Mouse (Mus musculus) CH12.LX (cell line): ENCODE data around the gene Cish. TPM values are rescaled to one million over a fixed set of nuclear protein-coding genes. Genes with fewer than 3 reads are reported as not detected.

ENCODE experiments used
- DNase-seq: peaks from one replicate; pipeline ENCODE4 v3.0.0-alpha.2; 2013; ENCODE audit errors: extremely low read depth
- H3K27ac ChIP-seq: 2 replicates; pipeline ENCODE4 v1.5.1; 2012; ENCODE audit warnings: low read depth, mild to moderate bottlenecking, control low read depth, moderate library complexity; ENCODE audit not compliant: insufficient read depth
- H3K27me3 ChIP-seq: replicated peaks from 2 replicates; pipeline ENCODE3; 2012; ENCODE audit warnings: inconsistent platforms
- H3K36me3 ChIP-seq, 2 experiments: replicated peaks in 1 of 2; 2 replicates each; pipeline versions ENCODE3 to v1.6.1; 2012; ENCODE audit warnings: inconsistent platforms in 1 of 2, low read length in 1 of 2, mild to moderate bottlenecking in 1 of 2, mixed read lengths in 1 of 2, moderate library complexity in 1 of 2; ENCODE audit not compliant: control insufficient read depth in 1 of 2, insufficient read depth in 1 of 2
- H3K4me1 ChIP-seq, 2 experiments: 2 replicates each; pipeline ENCODE4 v1.6.1; 2012; ENCODE audit warnings: inconsistent platforms in 1 of 2, moderate library complexity in 1 of 2; ENCODE audit not compliant: insufficient read depth in 2 of 2, control insufficient read depth in 1 of 2
- H3K4me2 ChIP-seq: 2 replicates; pipeline ENCODE4 v1.6.1; 2012; ENCODE audit warnings: low read depth, mild to moderate bottlenecking, control low read depth; ENCODE audit not compliant: poor library complexity, insufficient read depth, severe bottlenecking
- H3K4me3 ChIP-seq, 3 experiments: fragments of 150-350 bp in 1 of 3; sonication (generic) in 1 of 3; replicated peaks in 1 of 3; 2 replicates each; pipeline versions ENCODE3 to v1.5.1; 2011 to 2012; ENCODE audit warnings: low read depth in 2 of 3, low read length in 2 of 3, mild to moderate bottlenecking in 2 of 3, moderate library complexity in 2 of 3, control low read depth in 1 of 3, improper control_type of control experiment in 1 of 3, inconsistent platforms in 1 of 3, mixed read lengths in 1 of 3; ENCODE audit not compliant: poor library complexity in 1 of 3
- H3K79me2 ChIP-seq: replicated peaks from 2 replicates; pipeline ENCODE4 v1.6.1; 2012; ENCODE audit warnings: mild to moderate bottlenecking, moderate library complexity; ENCODE audit not compliant: control insufficient read depth, poor library complexity, insufficient read depth, severe bottlenecking; ENCODE audit errors: extremely low read depth
- H3K9ac ChIP-seq: 2 replicates; pipeline ENCODE4 v1.6.1; 2012; ENCODE audit warnings: low read depth, mild to moderate bottlenecking, control low read depth, moderate library complexity; ENCODE audit not compliant: insufficient read depth
- H3K9me3 ChIP-seq: replicated peaks from 2 replicates; pipeline ENCODE3; 2012; ENCODE audit warnings: low read length, inconsistent platforms, mixed read lengths
- BHLHE40 ChIP-seq: IDR thresholded peaks from 2 replicates; pipeline ENCODE4 v1.6.1; 2011; ENCODE audit warnings: mild to moderate bottlenecking, low read depth, low read length, improper control_type of control experiment
- CHD1 ChIP-seq: IDR thresholded peaks from 2 replicates; pipeline ENCODE4 v1.6.1; 2012; ENCODE audit warnings: low read depth, low read length, improper control_type of control experiment, inconsistent platforms
- CHD2 ChIP-seq: IDR thresholded peaks from 2 replicates; pipeline ENCODE4 v1.6.1; 2011; ENCODE audit warnings: low read length, improper control_type of control experiment
- CTCF ChIP-seq, 2 experiments: IDR thresholded peaks in 1 of 2; conservative IDR thresholded peaks in 1 of 2; 2 replicates each; pipeline ENCODE4 v1.5.1; 2011 to 2012; ENCODE audit warnings: low read depth in 2 of 2, low read length in 2 of 2, improper control_type of control experiment in 1 of 2, inconsistent platforms in 1 of 2, mild to moderate bottlenecking in 1 of 2, moderate library complexity in 1 of 2
- E2F4 ChIP-seq: IDR thresholded peaks from 2 replicates; pipeline ENCODE4 v1.6.1; 2011; ENCODE audit warnings: low read depth, low read length, improper control_type of control experiment; ENCODE audit not compliant: insufficient replicate concordance
- ELF1 ChIP-seq: IDR thresholded peaks from 2 replicates; pipeline ENCODE4 v1.6.1; 2014; ENCODE audit warnings: low read depth, mild to moderate bottlenecking, inconsistent platforms, low read length, improper control_type of control experiment
- EP300 ChIP-seq: IDR thresholded peaks from 2 replicates; pipeline ENCODE4 v1.6.1; 2011; ENCODE audit warnings: low read length, improper control_type of control experiment
- GABPA ChIP-seq: IDR thresholded peaks from 2 replicates; pipeline ENCODE4 v1.6.1; 2012; ENCODE audit warnings: low read depth, low read length, improper control_type of control experiment, inconsistent platforms; ENCODE audit not compliant: insufficient replicate concordance
- HCFC1 ChIP-seq: IDR thresholded peaks from 2 replicates; pipeline ENCODE4 v1.6.1; 2012; ENCODE audit warnings: low read depth, mild to moderate bottlenecking, inconsistent platforms, low read length, improper control_type of control experiment
- IRF4 ChIP-seq: IDR thresholded peaks from 2 replicates; pipeline ENCODE4 v1.6.1; 2014; ENCODE audit warnings: low read depth, mild to moderate bottlenecking, inconsistent platforms, low read length, improper control_type of control experiment
- KAT2A ChIP-seq: IDR thresholded peaks from 2 replicates; pipeline ENCODE4 v1.6.1; 2012; ENCODE audit warnings: low read length, improper control_type of control experiment, inconsistent platforms; ENCODE audit not compliant: insufficient replicate concordance
- MAFK ChIP-seq: IDR thresholded peaks from 2 replicates; pipeline ENCODE4 v1.6.1; 2011; ENCODE audit warnings: low read length, improper control_type of control experiment; ENCODE audit not compliant: insufficient replicate concordance
- MAX ChIP-seq: IDR thresholded peaks from 2 replicates; pipeline ENCODE4 v1.6.1; 2011; ENCODE audit warnings: low read length, improper control_type of control experiment
- MAZ ChIP-seq: IDR thresholded peaks from 2 replicates; pipeline ENCODE4 v1.6.1; 2012; ENCODE audit warnings: low read depth, mild to moderate bottlenecking, inconsistent platforms, low read length, improper control_type of control experiment, moderate library complexity
- MEF2A ChIP-seq: IDR thresholded peaks from 2 replicates; pipeline ENCODE4 v1.6.1; 2014; ENCODE audit warnings: low read depth, mild to moderate bottlenecking, inconsistent platforms, low read length, improper control_type of control experiment, borderline replicate concordance
- MXI1 ChIP-seq: IDR thresholded peaks from 2 replicates; pipeline ENCODE4 v1.6.1; 2011; ENCODE audit warnings: mild to moderate bottlenecking, low read depth, low read length, improper control_type of control experiment
- MYC ChIP-seq: IDR thresholded peaks from 2 replicates; pipeline ENCODE4 v1.6.1; 2011; ENCODE audit warnings: low read depth, mild to moderate bottlenecking, improper control_type of control experiment, low read length
- NELFE ChIP-seq: IDR thresholded peaks from 2 replicates; pipeline ENCODE4 v1.6.1; 2011; ENCODE audit warnings: low read depth, low read length, improper control_type of control experiment
- NRF1 ChIP-seq: IDR thresholded peaks from 2 replicates; pipeline ENCODE4 v1.6.1; 2014; ENCODE audit warnings: low read depth, mild to moderate bottlenecking, inconsistent platforms, low read length, improper control_type of control experiment, moderate library complexity
- PAX5 ChIP-seq: IDR thresholded peaks from 2 replicates; pipeline ENCODE4 v1.6.1; 2012; ENCODE audit warnings: low read length, inconsistent platforms, mixed read lengths
- POLR2A ChIP-seq: IDR thresholded peaks from 2 replicates; pipeline ENCODE4 v1.6.1; 2011; ENCODE audit warnings: low read depth, mild to moderate bottlenecking, improper control_type of control experiment, low read length
- POLR2AphosphoS2 ChIP-seq: IDR thresholded peaks from 2 replicates; pipeline ENCODE4 v1.6.1; 2011; ENCODE audit warnings: low read depth, low read length, improper control_type of control experiment
- RAD21 ChIP-seq: IDR thresholded peaks from 2 replicates; pipeline ENCODE4 v1.6.1; 2011; ENCODE audit warnings: low read depth, mild to moderate bottlenecking, low read length, improper control_type of control experiment, moderate library complexity
- RCOR1 ChIP-seq: conservative IDR thresholded peaks from 2 replicates; pipeline ENCODE4 v1.6.1; 2012; ENCODE audit warnings: low read depth, mild to moderate bottlenecking, inconsistent platforms, low read length, improper control_type of control experiment
- SIN3A ChIP-seq: IDR thresholded peaks from 2 replicates; pipeline ENCODE4 v1.6.1; 2012; ENCODE audit warnings: low read length, improper control_type of control experiment, inconsistent platforms
- SMC3 ChIP-seq: IDR thresholded peaks from 2 replicates; pipeline ENCODE4 v1.6.1; 2011; ENCODE audit warnings: low read depth, low read length, improper control_type of control experiment
- USF1 ChIP-seq: IDR thresholded peaks from 2 replicates; pipeline ENCODE4 v1.6.1; 2014; ENCODE audit warnings: low read depth, mild to moderate bottlenecking, inconsistent platforms, low read length, improper control_type of control experiment
- USF2 ChIP-seq: conservative IDR thresholded peaks from 2 replicates; pipeline ENCODE4 v1.6.1; 2011; ENCODE audit warnings: low read depth, low read length, improper control_type of control experiment
- ZC3H11A ChIP-seq: IDR thresholded peaks from 2 replicates; pipeline ENCODE4 v1.6.1; 2012; ENCODE audit warnings: low read depth, mild to moderate bottlenecking, inconsistent platforms, low read length, improper control_type of control experiment
- ZKSCAN1 ChIP-seq: IDR thresholded peaks from 2 replicates; pipeline ENCODE4 v1.6.1; 2012; ENCODE audit warnings: low read depth, inconsistent platforms, low read length, improper control_type of control experiment, borderline replicate concordance
- ZNF384 ChIP-seq: IDR thresholded peaks from 2 replicates; pipeline ENCODE4 v1.6.1; 2012; ENCODE audit warnings: low read depth, low read length, improper control_type of control experiment, inconsistent platforms
- dilution Hi-C: fragments of 300-500 bp; cut with MboI; formaldehyde crosslinking; loops from 2 replicates; pipeline ENCODE4 v1.14.3; 2020; ENCODE audit warnings: low sequenced_read_pairs; ENCODE audit not compliant: extremely low pct_unique_long_range_greater_than_20kb, extremely low pct_ligation_motif_present
- in situ Hi-C: fragments of 300-500 bp; cut with MboI; formaldehyde crosslinking; loops from 3 replicates; pipeline ENCODE4 v1.14.3; 2019; ENCODE audit warnings: low sequenced_read_pairs, low pct_ligation_motif_present, low pct_unique_long_range_greater_than_20kb, mixed read lengths
- polyA plus RNA-seq: library from polyadenylated mRNA; unstranded; fragments of >175 nt; gene quantifications from 2 replicates; pipeline ENCODE4 v1.2.1, GENCODE M21; 2012; ENCODE audit warnings: low read depth; ENCODE audit not compliant: insufficient read length
- total RNA-seq, 2 experiments: library from RNA; depleted of rRNA; stranded (reverse); fragments of 300-350 nt in 1 of 2; fragments of >200 nt in 1 of 2; gene quantifications; 2 replicates each; pipeline ENCODE4 v1.2.3; 2012 to 2014

Cish gene
- total RNA-seq (2012; rRNA removed): 1.7 and 3.5 TPM in 2 replicates
- total RNA-seq (2014; rRNA removed): 0.42 and 0.43 TPM in 2 replicates
- polyA plus RNA-seq: 2.2 and 4.6 TPM in 2 replicates

- dilution Hi-C loops: no loop called here
- peaks cover 8% of the 10 kb centered on the region for H3K27me3 ChIP-seq
- no peak for TF ChIP-seq MXI1
- TF ChIP-seq NELFE: no peak
- TF ChIP-seq IRF4: no peak
- TF ChIP-seq GABPA: no peak
- no peak for TF ChIP-seq POLR2AphosphoS2
- TF ChIP-seq BHLHE40: no peak
- no peak for TF ChIP-seq RCOR1
- TF ChIP-seq MAX: no peak
- TF ChIP-seq E2F4: no peak
- TF ChIP-seq ELF1: no peak
- TF ChIP-seq CTCF (conservative IDR thresholded peaks at IDR 0.05 in 1 of 2, IDR thresholded peaks at IDR 0.05 in 1 of 2; ENCODE audit: low read depth in 2 of 2, low read length in 2 of 2): no peak
- no peak for TF ChIP-seq EP300
- TF ChIP-seq ZC3H11A: no peak
- no peak for TF ChIP-seq USF1
- no peak for TF ChIP-seq CHD2
- TF ChIP-seq NRF1: no peak
- TF ChIP-seq KAT2A: no peak
- peaks cover 5% of the 10 kb centered on the region for H3K79me2 ChIP-seq
- H3K4me2 ChIP-seq: peak within 1 kb of the TSS; percentile 94
- peak within 1 kb of the TSS; percentile 12; the same call in 1 of the 2 replicates for H3K27ac ChIP-seq
- peaks cover 22 to 24% of the 10 kb centered on the region in 2 experiments for H3K4me1 ChIP-seq
- peak within 1 kb of the TSS; percentile 63 to 93 (median 73) for H3K4me3 ChIP-seq
- no peak for DNase-seq
- in situ Hi-C loops: loop anchor here (5.0 to 25.0 kb wide), 3 partner anchors 41 to 634 kb away; partner anchors contain the start of genes Grm2 and Hemk1
- peak within 1 kb of the TSS; percentile 94 for H3K9ac ChIP-seq
- no peaks in the 10 kb centered on the region for H3K9me3 ChIP-seq
- peaks cover 6 to 11% of the 10 kb centered on the region in 2 experiments for H3K36me3 ChIP-seq
Observed at GRCm38 (mm10) chr9:107296016-107296040, at the start of gene Cish. Cish (plus strand) TSS chr9:107296026.

- Histone ChIP-seq H3K27ac (no peak overlapping the region), H3K4me3 (no peak overlapping the region), H3K4me2 (no peak overlapping the region), H3K27me3 (peaks cover 28% of the 10 kb centered on the region), H3K4me1 (no peaks in the 10 kb centered on the region), H3K9ac (no peak overlapping the region), H3K36me3 (no peaks in the 10 kb centered on the region), H3K79me2 (no peaks in the 10 kb centered on the region), H3K9me3 (no peaks in the 10 kb centered on the region)
- no peak for TF ChIP-seq MYC
- peak; percentile 81 for TF ChIP-seq RAD21
- no peak for TF ChIP-seq NRF1
- peak; percentile 88 for TF ChIP-seq SMC3
- TF ChIP-seq CHD2: no peak
- no peak for TF ChIP-seq MAZ
- TF ChIP-seq HCFC1: no peak
- no peak for TF ChIP-seq POLR2A
- no peak for TF ChIP-seq NELFE
- TF ChIP-seq CHD1: no peak
- TF ChIP-seq MXI1: no peak
- TF ChIP-seq SIN3A: no peak
- no peak for TF ChIP-seq MAFK
- no peak for TF ChIP-seq USF1
- TF ChIP-seq ELF1: no peak
- TF ChIP-seq ZNF384: no peak
- TF ChIP-seq MEF2A: no peak
- no peak for TF ChIP-seq PAX5
- no peak for TF ChIP-seq USF2
- TF ChIP-seq CTCF (conservative IDR thresholded peaks at IDR 0.05 in 1 of 2, IDR thresholded peaks at IDR 0.05 in 1 of 2; ENCODE audit: low read depth in 2 of 2, low read length in 2 of 2): peak; percentile 18 to 87; a peak in 3 of 4 replicates
- no peak for TF ChIP-seq ZKSCAN1
- TF ChIP-seq ZC3H11A: peak; percentile 66
- dilution Hi-C loops: no loop called here
- in situ Hi-C loops: loop anchor here (5.0 to 10.0 kb wide), 2 partner anchors 41 to 109 kb away; partner anchors contain the start of gene Mapkapk3
- DNase-seq: peak; percentile 33
Observed at GRCm38 (mm10) chr9:107246170-107246569, 49.7 kb upstream of the Cish start.
